9 mouse cellular contexts compared by ENCODE assay signal in the genomic region with DNA sequence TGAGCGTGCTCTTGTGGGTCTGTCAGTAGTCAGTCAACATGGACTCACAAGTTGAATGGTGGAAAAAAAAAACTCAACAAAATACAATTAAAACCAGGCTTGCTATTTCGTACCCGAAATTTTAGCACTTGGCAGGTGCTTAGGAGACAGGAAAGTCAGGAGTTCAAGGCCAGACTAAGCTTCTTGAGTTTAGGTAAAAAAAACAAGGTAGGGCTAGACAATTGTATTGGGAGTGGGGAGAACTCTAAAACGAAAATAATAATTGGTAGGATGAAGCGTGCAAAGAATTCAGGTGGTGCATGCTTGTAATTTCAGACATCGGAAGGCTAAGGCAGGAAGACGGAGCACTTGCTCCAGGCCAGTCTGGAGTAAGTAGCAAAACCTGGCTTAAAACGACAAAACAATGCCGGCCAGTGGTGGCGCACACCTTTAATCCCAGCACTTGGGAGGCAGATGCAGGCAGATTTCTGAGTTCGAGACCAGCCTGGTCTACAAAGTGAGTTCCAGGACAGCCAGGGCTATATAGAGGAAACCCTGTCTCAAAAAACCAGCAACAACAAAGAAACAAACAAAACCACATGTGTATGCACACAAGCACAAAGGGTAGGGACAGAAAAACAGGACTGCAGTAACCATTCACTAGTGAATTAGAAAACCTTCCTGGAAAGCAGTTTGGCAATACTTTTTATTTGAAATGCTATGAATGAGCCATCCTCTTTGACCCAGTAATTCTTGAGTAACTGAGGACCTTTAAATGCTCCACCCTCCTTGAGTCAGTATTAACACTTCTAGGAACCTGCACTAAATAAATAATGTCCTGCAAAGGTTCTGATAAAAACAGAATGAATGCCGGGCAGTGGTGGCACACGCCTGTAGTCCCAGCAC. TPM values are rescaled to one million over a fixed set of nuclear protein-coding genes. Genes with fewer than 3 reads are reported as not detected.
DNase-seq lines count a peak whose midpoint lies in the region; ATAC-seq and TF ChIP-seq lines count a peak whose summit lies in the region.
"Had no signal": no experiment of that assay in that cellular context is flagged by ENCODE, and none has a peak within 500 bp of the region (broad histone marks: within the 10 kb centered on the region; RNA-seq: fewer than 3 reads in every experiment).

No protein-coding gene starts in this region.

- peak overlapping the region; percentile 47 for H3K4me2 ChIP-seq in embryonic facial prominence, embryonic 12.5 days (replicated peaks)
- H3K4me2 ChIP-seq in intestine, embryonic 16.5 days (ENCODE audit: low read depth, low read length) = peak overlapping the region; percentile 50
- peak overlapping the region; percentile 91 for H3K4me2 ChIP-seq in neural tube, embryonic 13.5 days

- no peaks in the 10 kb centered on the region for H3K27me3 ChIP-seq in embryonic facial prominence, embryonic 12.5 days
- H3K27me3 ChIP-seq in intestine, embryonic 16.5 days (replicated peaks; ENCODE audit: control insufficient read depth, insufficient read depth, low read length) = no peaks in the 10 kb centered on the region
- no peaks in the 10 kb centered on the region for H3K27me3 ChIP-seq in neural tube, embryonic 13.5 days

- intact Hi-C loops in left cerebral cortex, adult 2 months (cut with DNase I) = loop anchor here (1.0 kb wide), 1 partner anchor 218 kb away; no protein-coding TSS in a partner anchor
- intact Hi-C loops in left cerebral cortex, postnatal 14 days (cut with DNase I) = no loop called here

- 64% methylated on average over 13 of the region's 13 CpGs for WGBS in embryonic facial prominence, embryonic 12.5 days
- WGBS in intestine, embryonic 16.5 days = 68% methylated on average over 13 of the region's 13 CpGs
- WGBS in neural tube, embryonic 13.5 days = 70% methylated on average over 13 of the region's 13 CpGs

- ATAC-seq in embryonic facial prominence, embryonic 12.5 days (ENCODE audit: insufficient number of reproducible peaks, insufficient read depth, low FRiP score, low TSS enrichment) = no peak
- ATAC-seq in intestine, embryonic 16.5 days = no peak
- no peak for ATAC-seq in neural tube, embryonic 13.5 days (ENCODE audit: low read depth)

- no peak for TF ChIP-seq CTCF in left cerebral cortex, adult 2 months (IDR thresholded peaks at IDR 0.05)

- no peak for DNase-seq in left cerebral cortex, adult 2 months (ENCODE audit: extremely low spot score in 1 of 2, low spot score in 2 of 2)
- no peak for DNase-seq in left cerebral cortex, postnatal 14 days (ENCODE audit: low spot score in 2 of 2)
- no peak for DNase-seq in retina, embryonic 14.5 days (ENCODE audit: low spot score)
- DNase-seq in layer of hippocampus, postnatal 36 days = no peak
- no peak for DNase-seq in left cerebral cortex, adult 18-20 months (ENCODE audit: low spot score in 2 of 2)

- peak overlapping the region; percentile 41 for H3K4me3 ChIP-seq in left cerebral cortex, adult 2 months
- H3K4me3 ChIP-seq in embryonic facial prominence, embryonic 12.5 days = peak overlapping the region; percentile 85
- peak overlapping the region; percentile 37 for H3K4me3 ChIP-seq in intestine, embryonic 16.5 days (ENCODE audit: low read length)
- H3K4me3 ChIP-seq in neural tube, embryonic 13.5 days = peak overlapping the region; percentile 33

- H3K27ac ChIP-seq in left cerebral cortex, adult 2 months = peak overlapping the region; percentile 85
- H3K27ac ChIP-seq in embryonic facial prominence, embryonic 12.5 days = 0 out of 2 replicates have a peak overlapping the region, but pooled peaks have one; percentile 50
- peak overlapping the region; percentile 67 for H3K27ac ChIP-seq in intestine, embryonic 16.5 days (ENCODE audit: low read length)
- H3K27ac ChIP-seq in neural tube, embryonic 13.5 days (replicated peaks) = peak overlapping the region; percentile 89

- no peaks in the 10 kb centered on the region for H3K9me3 ChIP-seq in embryonic facial prominence, embryonic 12.5 days
- H3K9me3 ChIP-seq in intestine, embryonic 16.5 days (ENCODE audit: control insufficient read depth, low read length) = no peaks in the 10 kb centered on the region
- no peaks in the 10 kb centered on the region for H3K9me3 ChIP-seq in neural tube, embryonic 13.5 days

- peaks cover 12% of the 10 kb centered on the region for H3K36me3 ChIP-seq in embryonic facial prominence, embryonic 12.5 days
- H3K36me3 ChIP-seq in intestine, embryonic 16.5 days (ENCODE audit: control insufficient read depth, insufficient read depth, low read length) = 0 out of 2 replicates have a peak, but pooled peaks cover 4% of the 10 kb centered on the region
- peaks cover 16% of the 10 kb centered on the region for H3K36me3 ChIP-seq in neural tube, embryonic 13.5 days

- H3K4me1 ChIP-seq in embryonic facial prominence, embryonic 12.5 days = peaks cover 12% of the 10 kb centered on the region
- H3K4me1 ChIP-seq in intestine, embryonic 16.5 days (ENCODE audit: control insufficient read depth, insufficient read depth, low read length) = peaks cover 6% of the 10 kb centered on the region; the same call in 1 of the 2 replicates
- peaks cover 25% of the 10 kb centered on the region for H3K4me1 ChIP-seq in neural tube, embryonic 13.5 days (replicated peaks)

- no peak overlapping the region for H3K9ac ChIP-seq in embryonic facial prominence, embryonic 12.5 days
- peak overlapping the region; percentile 50 for H3K9ac ChIP-seq in intestine, embryonic 16.5 days (ENCODE audit: low read depth, low read length)
- H3K9ac ChIP-seq in neural tube, embryonic 13.5 days = peak overlapping the region; percentile 65

RNA-seq across cellular contexts. Expression of a gene that starts 1.0 kb away (rescaled TPM):
- total RNA-seq in left cerebral cortex, adult 2 months (2021) = 100 to 1,000 TPM; 328 to 333 TPM
- total RNA-seq in left cerebral cortex, postnatal 14 days (2021) = 100 to 1,000 TPM; 590 to 620 TPM
- 494 and 532 TPM in 2 replicates for polyA plus RNA-seq in embryonic facial prominence, embryonic 12.5 days (2016; fragmentation: Nextera tagmentation; extraction: Ambion mirVana)
- polyA plus RNA-seq in intestine, embryonic 16.5 days (2015; fragmentation: Nextera tagmentation; extraction: Ambion mirVana) = 1,152 and 1,154 TPM in 2 replicates
- 605 and 642 TPM in 2 replicates for polyA plus RNA-seq in neural tube, embryonic 13.5 days (2015; fragmentation: Nextera tagmentation; extraction: Ambion mirVana)
- 100 to 1,000 TPM; 385 to 449 TPM for total RNA-seq in layer of hippocampus, postnatal 36 days (2021)
- total RNA-seq in left cerebral cortex, adult 18-20 months (2021) = 100 to 1,000 TPM; 349 to 365 TPM

RNA-seq across cellular contexts. Expression of a gene that starts 11.3 kb away (rescaled TPM):
- 10 to 100 TPM; 53.5 to 57.9 TPM for total RNA-seq in left cerebral cortex, adult 2 months (2021)
- total RNA-seq in left cerebral cortex, postnatal 14 days (2021) = 10 to 100 TPM; 54.0 to 56.1 TPM
- polyA plus RNA-seq in embryonic facial prominence, embryonic 12.5 days (2016; fragmentation: Nextera tagmentation; extraction: Ambion mirVana) = 49.2 and 53.0 TPM in 2 replicates
- 31.5 and 32.0 TPM in 2 replicates for polyA plus RNA-seq in intestine, embryonic 16.5 days (2015; fragmentation: Nextera tagmentation; extraction: Ambion mirVana)
- polyA plus RNA-seq in neural tube, embryonic 13.5 days (2015; fragmentation: Nextera tagmentation; extraction: Ambion mirVana) = 31.5 and 33.0 TPM in 2 replicates
- 10 to 100 TPM; 53.8 to 54.6 TPM for total RNA-seq in layer of hippocampus, postnatal 36 days (2021)
- 10 to 100 TPM; 61.9 to 63.1 TPM for total RNA-seq in left cerebral cortex, adult 18-20 months (2021)

RNA-seq across cellular contexts. Expression of a gene that starts 35.3 kb away (rescaled TPM):
- not detected for total RNA-seq in left cerebral cortex, adult 2 months (2021)
- total RNA-seq in left cerebral cortex, postnatal 14 days (2021) = not detected
- polyA plus RNA-seq in embryonic facial prominence, embryonic 12.5 days (2016; fragmentation: Nextera tagmentation; extraction: Ambion mirVana) = not detected in 2 replicates
- polyA plus RNA-seq in intestine, embryonic 16.5 days (2015; fragmentation: Nextera tagmentation; extraction: Ambion mirVana) = 0.10 TPM in 2 replicates
- polyA plus RNA-seq in neural tube, embryonic 13.5 days (2015; fragmentation: Nextera tagmentation; extraction: Ambion mirVana) = not detected in 2 replicates
- not detected for total RNA-seq in layer of hippocampus, postnatal 36 days (2021)
- total RNA-seq in left cerebral cortex, adult 18-20 months (2021) = not detected
- total RNA-seq: common myeloid progenitor, adult 5-6 weeks had no signal

RNA-seq across cellular contexts. Expression of a gene that starts 41.8 kb away (rescaled TPM):
- 100 to 1,000 TPM; 102 to 103 TPM for total RNA-seq in left cerebral cortex, adult 2 months (2021)
- total RNA-seq in left cerebral cortex, postnatal 14 days (2021) = 10 to 100 TPM; 87.6 to 90.0 TPM
- polyA plus RNA-seq in embryonic facial prominence, embryonic 12.5 days (2016; fragmentation: Nextera tagmentation; extraction: Ambion mirVana) = 105 and 106 TPM in 2 replicates
- 94.3 and 97.8 TPM in 2 replicates for polyA plus RNA-seq in intestine, embryonic 16.5 days (2015; fragmentation: Nextera tagmentation; extraction: Ambion mirVana)
- 129 TPM in 2 replicates for polyA plus RNA-seq in neural tube, embryonic 13.5 days (2015; fragmentation: Nextera tagmentation; extraction: Ambion mirVana)
- total RNA-seq in layer of hippocampus, postnatal 36 days (2021) = 100 to 1,000 TPM; 101 to 107 TPM
- 100 to 1,000 TPM; 104 to 106 TPM for total RNA-seq in left cerebral cortex, adult 18-20 months (2021)

RNA-seq across cellular contexts. Expression of a gene that starts 52.1 kb away (rescaled TPM):
- not detected for total RNA-seq in left cerebral cortex, adult 2 months (2021)
- total RNA-seq in left cerebral cortex, postnatal 14 days (2021) = not detected
- not detected in 2 replicates for polyA plus RNA-seq in embryonic facial prominence, embryonic 12.5 days (2016; fragmentation: Nextera tagmentation; extraction: Ambion mirVana)
- polyA plus RNA-seq in intestine, embryonic 16.5 days (2015; fragmentation: Nextera tagmentation; extraction: Ambion mirVana) = 19.9 and 21.5 TPM in 2 replicates
- polyA plus RNA-seq in neural tube, embryonic 13.5 days (2015; fragmentation: Nextera tagmentation; extraction: Ambion mirVana) = not detected in 2 replicates
- total RNA-seq in layer of hippocampus, postnatal 36 days (2021) = not detected
- not detected for total RNA-seq in left cerebral cortex, adult 18-20 months (2021)
- total RNA-seq: common myeloid progenitor, adult 5-6 weeks had no signal

Comparison
In these comparisons a context has a peak if more than half of its experiments do, and no peak if none do; other contexts are left out.
1. H3K4me3 ChIP-seq: peak in every context shown above with its lines; median percentile 85 in embryonic facial prominence, embryonic 12.5 days; 41 in left cerebral cortex, adult 2 months; 37 in intestine, embryonic 16.5 days; 33 in neural tube, embryonic 13.5 days.